Mouse (Mus musculus): Measurements from ENCODE around the gene Matn3. TPM values are rescaled to one million over a fixed set of nuclear protein-coding genes. Genes with fewer than 3 reads are reported as not detected.

Gene Matn3
- polyA plus RNA-seq, 1 experiment from 2014 or later, result 2.7 TPM

DNA sequence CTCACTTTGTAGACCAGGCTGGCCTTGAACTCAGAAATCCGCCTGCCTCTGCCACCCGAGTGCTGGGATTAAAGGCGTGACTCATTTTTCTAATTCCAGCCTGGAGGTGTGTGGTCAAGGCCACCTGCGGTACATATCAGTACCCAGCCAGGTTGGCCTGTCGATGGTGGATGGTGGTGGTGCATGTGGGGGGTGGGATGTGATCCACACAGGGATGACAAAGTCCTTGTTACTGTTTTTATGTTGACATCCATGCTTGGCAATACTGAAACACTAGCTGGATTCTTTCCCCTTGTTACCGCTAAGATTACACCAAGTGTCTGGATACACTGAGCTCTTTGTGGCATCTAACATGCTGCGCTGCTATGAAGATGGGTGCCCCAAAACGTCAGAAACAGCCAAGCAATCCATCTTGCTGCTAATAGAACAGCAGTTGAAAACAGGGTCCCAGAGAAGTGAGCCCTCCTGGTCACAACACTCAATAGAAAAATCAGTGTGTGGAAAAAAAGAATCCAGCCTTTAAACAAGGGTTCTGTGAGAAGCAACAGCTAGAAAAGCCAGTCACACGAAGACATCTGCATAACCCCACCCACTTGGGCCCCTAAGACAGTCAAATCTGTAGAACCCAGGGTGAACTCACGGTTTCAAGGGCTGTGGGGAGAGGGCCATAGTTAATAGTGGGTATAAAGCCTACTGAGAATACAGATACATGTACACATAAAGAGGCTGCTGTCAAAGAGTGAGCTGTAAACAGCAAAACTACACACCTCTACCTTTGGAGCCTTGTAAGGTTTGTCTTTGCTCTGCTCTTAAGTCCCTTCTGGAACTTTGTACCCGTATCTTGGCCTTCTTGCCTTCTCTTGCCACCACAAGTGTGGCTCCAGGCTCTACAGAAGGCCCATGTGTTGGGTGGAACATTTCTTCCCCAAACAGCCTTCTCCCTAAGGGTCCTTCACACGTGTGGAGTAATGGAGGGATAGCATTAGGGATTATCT, 7.4 kb upstream of the Matn3 start:
- Histone ChIP-seq H3K36me3 (peaks cover 41% of the 10 kb centered on the region), H3K4me3 (replicated peaks) (no peak overlapping the region), H3K9ac (replicated peaks) (no peak overlapping the region), H3K4me2 (no peak overlapping the region), H3K27ac (replicated peaks) (no peak overlapping the region), H3K4me1 (no peaks in the 10 kb centered on the region), H3K27me3 (replicated peaks) (no peaks in the 10 kb centered on the region), H3K9me3 (replicated peaks) (no peaks in the 10 kb centered on the region)
- 65% methylated on average over 12 of the region's 12 CpGs for WGBS
- ATAC-seq (ENCODE audit: low FRiP score), result no peak

DNA sequence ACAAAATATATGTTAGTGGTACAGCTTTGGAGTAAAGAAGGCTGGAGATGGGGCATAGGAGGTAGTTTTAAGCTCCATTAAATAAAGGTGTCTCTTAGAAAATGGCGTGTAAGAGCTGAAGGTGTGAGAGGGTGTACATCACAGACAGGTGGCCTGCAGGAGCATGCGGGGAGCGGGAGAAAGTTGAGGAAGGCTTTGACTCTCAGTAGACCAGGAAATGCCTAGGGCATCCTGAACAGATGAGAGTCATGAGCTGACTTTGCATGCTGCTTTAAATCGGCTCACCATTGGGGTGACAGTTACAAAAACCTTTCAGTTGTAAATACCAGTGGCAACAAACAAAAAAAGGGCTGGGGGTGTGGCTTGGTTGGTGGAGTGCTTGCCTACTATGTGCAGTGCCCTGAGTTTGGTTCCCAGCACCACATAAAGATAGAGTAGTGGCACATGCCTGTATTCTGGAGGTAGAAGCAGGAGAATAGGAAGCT, 6.6 kb upstream of the Matn3 start:
- 71% methylated on average over 4 of the region's 4 CpGs for WGBS
- no peak overlapping the region for H3K27ac ChIP-seq (replicated peaks)
- no peak overlapping the region for H3K4me3 ChIP-seq (replicated peaks)

DNA sequence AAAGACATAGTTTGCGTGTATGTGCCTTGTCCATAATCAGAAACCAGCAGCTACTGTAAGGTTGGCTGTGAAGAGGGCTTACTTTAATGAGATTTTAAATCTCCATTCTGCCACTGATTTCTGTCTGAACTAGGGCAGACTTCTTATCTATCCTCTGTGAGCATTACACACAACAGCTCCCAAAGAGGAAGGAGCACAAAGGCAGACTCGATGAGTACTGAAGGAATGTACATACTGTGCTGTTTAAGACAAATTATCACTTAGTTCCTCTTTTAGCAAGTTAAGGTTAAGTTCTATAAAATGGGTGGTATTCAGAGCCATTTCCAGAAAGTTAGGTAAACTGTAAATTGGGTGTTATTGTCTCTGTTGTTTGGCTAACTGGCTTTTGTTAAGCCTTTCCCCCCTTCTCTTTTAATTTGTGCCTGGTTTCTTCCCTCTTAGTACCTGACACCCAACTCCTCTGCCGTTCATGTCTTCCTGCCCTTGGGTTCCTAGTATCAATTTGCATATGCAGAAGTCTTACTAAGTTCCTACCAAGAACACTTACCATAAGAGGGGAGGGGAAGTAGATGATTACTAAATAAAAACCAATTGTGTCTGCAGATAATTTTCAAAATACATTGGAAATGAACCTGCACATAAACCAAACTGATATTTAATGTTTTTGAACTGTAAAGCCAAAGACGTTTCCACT, 5.9 kb upstream of the Matn3 start:
- Histone ChIP-seq H3K9me3 (replicated peaks) (no peaks in the 10 kb centered on the region), H3K27me3 (replicated peaks) (no peaks in the 10 kb centered on the region), H3K4me3 (replicated peaks) (no peak overlapping the region), H3K36me3 (peaks cover 26% of the 10 kb centered on the region), H3K4me2 (no peak overlapping the region), H3K9ac (replicated peaks) (no peak overlapping the region), H3K27ac (replicated peaks) (no peak overlapping the region), H3K4me1 (no peaks in the 10 kb centered on the region)
- 74% methylated on average over 4 of the region's 4 CpGs for WGBS
- no peak for ATAC-seq (ENCODE audit: low FRiP score)

More for the DNA sequence above, 6.6 kb upstream of the Matn3 start:
- Histone ChIP-seq H3K4me2 (no peak overlapping the region), H3K27me3 (replicated peaks) (no peaks in the 10 kb centered on the region), H3K4me1 (no peaks in the 10 kb centered on the region), H3K9ac (replicated peaks) (no peak overlapping the region), H3K9me3 (replicated peaks) (no peaks in the 10 kb centered on the region), H3K36me3 (peaks cover 33% of the 10 kb centered on the region)
- ATAC-seq (ENCODE audit: low FRiP score), result no peak

DNA sequence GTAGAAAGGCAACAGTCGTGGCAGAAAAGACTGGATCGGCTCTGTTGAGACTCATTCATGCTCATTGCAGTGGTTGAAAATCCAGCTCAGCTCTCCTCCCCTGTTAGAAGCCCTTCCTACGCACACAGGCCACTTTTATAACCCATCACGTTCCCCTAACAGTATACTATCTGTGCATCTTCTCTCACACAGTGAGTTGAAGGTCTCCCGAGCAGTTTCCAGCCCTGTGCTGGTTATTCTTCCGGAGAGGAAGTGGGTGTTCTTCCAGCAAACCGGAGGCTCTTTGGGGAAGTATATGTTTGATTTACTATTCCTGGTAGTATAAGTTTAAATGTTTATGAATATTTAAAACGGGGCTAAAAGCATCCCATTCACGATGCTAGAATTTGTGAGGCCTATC, 566 bp upstream of the Matn3 start:
- Histone ChIP-seq H3K4me1 (peaks cover 10% of the 10 kb centered on the region), H3K4me3 (replicated peaks) (peak overlapping the region; percentile 47; the same call in 1 of the 2 replicates), H3K9me3 (replicated peaks) (no peaks in the 10 kb centered on the region), H3K4me2 (peak overlapping the region; percentile 98), H3K27ac (replicated peaks) (no peak overlapping the region), H3K36me3 (no peaks in the 10 kb centered on the region), H3K9ac (replicated peaks) (0 out of 2 replicates have a peak overlapping the region, but pooled peaks have one; percentile 17), H3K27me3 (replicated peaks) (no peaks in the 10 kb centered on the region; the same call in 1 of the 2 replicates)
- no peak for ATAC-seq (ENCODE audit: low FRiP score)
- 51% methylated on average over 9 of the region's 9 CpGs for WGBS

DNA sequence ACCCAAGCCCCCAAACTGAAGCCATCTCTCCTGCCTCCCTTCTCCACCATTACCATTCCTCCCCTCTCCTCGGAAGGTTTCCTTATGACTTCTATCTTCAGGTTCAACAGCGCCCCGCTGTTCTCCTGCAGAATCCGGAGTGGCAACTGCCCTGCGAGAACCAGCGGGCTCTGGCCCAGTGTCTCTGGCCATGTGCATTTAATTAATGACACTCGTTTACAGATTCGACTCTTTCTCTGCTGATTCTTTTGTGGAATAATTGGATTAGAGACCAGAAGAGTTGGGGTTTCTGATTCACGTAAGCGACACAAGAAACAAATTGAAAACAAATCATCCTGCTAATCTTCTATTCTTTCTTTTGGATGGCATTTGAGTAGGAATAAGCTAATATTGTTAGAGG, 5.4 kb downstream of the Matn3 start:
- no peak overlapping the region for H3K9ac ChIP-seq (replicated peaks)
- no peak for ATAC-seq (ENCODE audit: low FRiP score)
- 83% methylated on average over 10 of the region's 10 CpGs for WGBS
- H3K4me3 ChIP-seq (replicated peaks), result no peak overlapping the region
- no peak overlapping the region for H3K27ac ChIP-seq (replicated peaks)
- no peaks in the 10 kb centered on the region; the same call in 1 of the 2 replicates for H3K27me3 ChIP-seq (replicated peaks)
- H3K36me3 ChIP-seq, result no peaks in the 10 kb centered on the region
- no peak overlapping the region for H3K4me2 ChIP-seq
- H3K9me3 ChIP-seq (replicated peaks), result no peaks in the 10 kb centered on the region
- H3K4me1 ChIP-seq, result peaks cover 3% of the 10 kb centered on the region

DNA sequence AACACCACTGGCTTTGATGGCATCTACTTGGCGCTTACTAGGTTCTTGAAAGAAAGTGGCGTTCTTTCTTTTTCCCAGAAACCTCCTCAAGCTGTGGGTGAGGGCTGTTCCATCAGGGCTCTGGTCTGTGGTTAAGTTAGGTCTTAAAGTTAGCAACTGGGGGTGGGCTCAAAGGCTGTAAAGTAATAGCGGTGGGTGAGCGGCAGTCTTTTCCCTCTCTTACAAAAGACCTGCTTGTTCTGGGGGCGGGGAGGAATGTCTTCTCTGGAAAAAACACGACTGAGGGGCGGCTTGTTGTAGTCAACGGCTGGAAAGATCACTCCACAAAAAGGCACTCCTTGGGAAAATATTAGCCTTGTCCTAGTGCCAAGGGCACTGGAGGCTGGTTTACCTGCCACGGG, 6.4 kb downstream of the Matn3 start:
- Histone ChIP-seq H3K4me3 (replicated peaks) (no peak overlapping the region), H3K27me3 (replicated peaks) (no peaks in the 10 kb centered on the region), H3K9me3 (replicated peaks) (no peaks in the 10 kb centered on the region), H3K4me2 (no peak overlapping the region), H3K4me1 (no peaks in the 10 kb centered on the region), H3K27ac (replicated peaks) (no peak overlapping the region), H3K36me3 (no peaks in the 10 kb centered on the region), H3K9ac (replicated peaks) (no peak overlapping the region)
- WGBS, result 25% methylated on average over 9 of the region's 9 CpGs
- no peak for ATAC-seq (ENCODE audit: low FRiP score)

DNA sequence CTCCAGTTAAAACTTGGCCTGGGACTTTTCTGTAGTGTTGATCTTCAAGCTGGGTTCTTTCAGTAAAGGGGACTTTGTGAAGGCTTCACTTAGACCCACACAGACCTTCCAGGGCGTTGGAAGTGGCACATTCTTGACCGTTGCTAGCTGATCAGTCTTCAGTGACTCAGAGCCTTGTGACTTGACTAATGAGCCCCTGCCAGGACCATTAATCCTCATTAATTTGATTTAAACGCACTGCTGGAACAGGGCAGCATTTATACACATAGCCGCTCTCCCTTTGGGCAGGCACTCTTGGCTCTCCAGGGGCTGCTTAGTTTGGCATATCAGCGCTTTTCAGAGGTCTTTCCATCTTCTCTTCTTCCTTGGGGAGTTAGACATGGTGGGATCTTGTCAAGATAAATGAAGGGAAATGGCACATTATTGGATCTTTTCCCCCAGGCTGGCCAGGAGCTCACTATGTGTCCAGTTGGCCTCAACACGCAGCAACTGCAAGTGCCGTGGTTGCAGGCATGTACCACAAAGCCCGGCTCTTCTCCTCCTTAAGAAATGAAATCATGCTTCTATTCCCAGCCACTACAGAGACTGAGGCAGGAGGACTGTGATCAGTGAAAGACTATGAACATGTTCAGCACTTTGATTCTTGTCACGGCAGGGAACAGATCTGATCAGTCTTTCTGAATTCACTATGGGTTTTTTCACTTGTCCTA, 14.0 kb downstream of the Matn3 start:
- Histone ChIP-seq H3K4me3 (replicated peaks) (no peak overlapping the region), H3K9ac (replicated peaks) (no peak overlapping the region), H3K4me1 (peaks cover 13% of the 10 kb centered on the region), H3K27ac (replicated peaks) (no peak overlapping the region), H3K4me2 (no peak overlapping the region), H3K36me3 (no peaks in the 10 kb centered on the region), H3K27me3 (replicated peaks) (no peaks in the 10 kb centered on the region), H3K9me3 (replicated peaks) (no peaks in the 10 kb centered on the region)
- 41% methylated on average over 9 of the region's 9 CpGs for WGBS
- ATAC-seq (ENCODE audit: low FRiP score), result peak; percentile 63; the same call in 1 of the 2 replicates

DNA sequence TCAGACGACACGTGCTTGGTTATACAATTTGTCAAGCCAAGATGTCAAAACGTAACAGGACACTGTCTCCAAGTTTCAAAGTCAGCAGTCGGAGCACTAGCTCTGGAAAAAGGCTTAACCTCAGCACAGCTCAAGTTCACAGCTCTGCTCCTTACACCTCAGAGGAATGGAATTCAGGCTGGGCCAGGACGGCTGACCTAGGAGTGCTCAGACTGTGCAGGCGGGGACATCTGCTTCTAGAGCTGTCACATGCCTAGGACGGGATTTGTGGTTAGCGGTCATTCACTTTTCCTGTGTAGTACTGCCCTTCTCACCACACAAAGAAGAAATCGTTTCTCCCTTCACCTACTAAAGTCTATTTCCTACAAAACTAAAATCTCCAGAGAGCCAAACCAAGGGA, 22.1 kb downstream of the Matn3 start:
- ATAC-seq (ENCODE audit: low FRiP score), result no peak
- no peak overlapping the region for H3K9ac ChIP-seq (replicated peaks)
- no peaks in the 10 kb centered on the region for H3K36me3 ChIP-seq
- H3K9me3 ChIP-seq (replicated peaks), result no peaks in the 10 kb centered on the region
- 50% methylated on average over 9 of the region's 9 CpGs for WGBS
- H3K27me3 ChIP-seq (replicated peaks), result no peaks in the 10 kb centered on the region
- H3K4me3 ChIP-seq (replicated peaks), result no peak overlapping the region
- H3K4me1 ChIP-seq, result peaks cover 11% of the 10 kb centered on the region
- no peak overlapping the region for H3K27ac ChIP-seq (replicated peaks)
- no peak overlapping the region for H3K4me2 ChIP-seq

DNA sequence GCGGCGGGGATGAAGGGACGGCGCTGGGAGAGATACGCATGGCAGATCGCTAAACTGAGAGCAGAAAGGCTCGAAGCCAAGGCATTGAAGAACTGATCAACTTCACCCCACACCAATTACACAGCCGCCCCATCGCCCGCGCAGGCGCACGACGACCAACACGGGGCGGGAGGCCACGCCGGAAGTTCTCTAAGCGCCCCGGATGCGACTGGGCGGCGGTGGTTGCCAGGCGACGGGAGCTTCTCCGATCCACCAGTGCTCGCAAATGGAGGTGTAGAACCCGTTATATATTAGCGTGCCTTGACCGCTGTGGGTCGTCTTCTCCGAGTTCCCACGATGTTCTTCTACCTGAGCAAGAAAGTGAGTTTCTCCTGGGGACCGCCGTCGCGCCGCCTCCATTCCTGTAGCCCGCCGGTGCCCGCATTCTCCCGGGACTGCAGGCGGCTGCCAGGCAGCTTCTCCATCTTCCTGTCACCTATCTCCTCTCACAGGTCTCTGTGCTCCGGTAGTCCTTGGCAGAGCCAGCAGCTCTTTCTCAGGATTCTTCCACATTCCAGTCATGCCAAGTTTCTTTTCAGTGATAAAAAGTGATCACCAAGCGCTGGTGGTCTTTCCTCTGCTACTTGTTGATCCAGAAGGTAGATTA, 26.2 kb downstream of the Matn3 start, which contains the start of gene Wdr35:
Gene Wdr35, plus strand, starts transcription at position 73 of the 646 bp plus-strand sequence.
- peak within 1 kb of the TSS; percentile 58 for H3K9ac ChIP-seq (replicated peaks)
- H3K4me2 ChIP-seq, result peak within 1 kb of the TSS; percentile 80
- no peaks in the 10 kb centered on the region for H3K9me3 ChIP-seq (replicated peaks)
- H3K27me3 ChIP-seq (replicated peaks), result no peaks in the 10 kb centered on the region
- under 1% methylated on average over 45 of the region's 45 CpGs for WGBS
- peaks cover 5% of the 10 kb centered on the region; the same call in 1 of the 2 replicates for H3K36me3 ChIP-seq
- H3K4me1 ChIP-seq, result peaks cover 25% of the 10 kb centered on the region
- H3K4me3 ChIP-seq (replicated peaks), result peak within 1 kb of the TSS; percentile 71
- H3K27ac ChIP-seq (replicated peaks), result peak within 1 kb of the TSS; percentile 86
- peak; percentile 98 for ATAC-seq (ENCODE audit: low FRiP score)

DNA sequence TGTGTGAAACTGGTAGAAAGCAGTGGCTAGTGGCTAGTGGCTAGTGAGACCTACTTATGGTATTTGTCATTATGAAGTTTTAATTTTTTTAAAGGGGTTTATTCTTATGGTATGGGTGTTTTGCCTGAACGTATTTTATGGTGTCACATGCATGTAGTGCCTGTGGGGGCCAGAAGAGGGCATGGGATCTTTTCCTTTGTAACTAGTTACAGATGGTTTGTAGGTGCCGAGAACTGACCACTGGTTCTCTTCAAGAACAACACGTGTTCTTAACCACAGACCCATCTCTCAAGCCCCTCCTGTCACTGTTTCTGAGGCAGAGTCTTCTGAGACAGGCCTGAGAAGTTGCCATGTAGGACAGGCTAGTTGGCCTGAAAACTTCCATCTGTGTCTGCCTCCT, 27.3 kb downstream of the Matn3 start:
- H3K27me3 ChIP-seq (replicated peaks), result no peaks in the 10 kb centered on the region
- H3K9ac ChIP-seq (replicated peaks), result no peak overlapping the region
- H3K27ac ChIP-seq (replicated peaks), result no peak overlapping the region
- no peak overlapping the region for H3K4me3 ChIP-seq (replicated peaks)
- ATAC-seq (ENCODE audit: low FRiP score), result no peak
- peak overlapping the region; percentile 80 for H3K4me2 ChIP-seq
- 89% methylated on average over 3 of the region's 3 CpGs for WGBS
- H3K4me1 ChIP-seq, result peaks cover 25% of the 10 kb centered on the region
- no peaks in the 10 kb centered on the region for H3K9me3 ChIP-seq (replicated peaks)
- peaks cover 11% of the 10 kb centered on the region for H3K36me3 ChIP-seq

DNA sequence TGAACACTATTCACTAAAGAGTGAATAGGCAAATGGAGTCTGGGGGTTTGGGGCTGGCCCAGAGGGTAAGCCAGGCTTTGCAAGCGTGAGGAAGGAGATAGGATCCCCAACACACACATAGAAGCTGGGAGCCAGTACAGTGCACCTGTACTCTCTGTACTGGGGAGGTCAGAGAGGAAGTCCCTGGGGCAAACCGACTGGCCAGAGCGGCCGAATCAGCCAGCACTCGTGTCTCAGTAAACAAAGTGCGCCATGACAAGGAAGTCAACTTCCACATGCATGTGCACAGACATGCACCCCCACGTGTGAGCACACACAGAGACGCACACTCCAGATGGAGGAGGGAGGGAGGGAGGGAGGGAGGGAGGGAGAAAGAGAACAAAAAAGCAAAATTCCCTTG, 45.5 kb downstream of the Matn3 start:
- H3K36me3 ChIP-seq, result peaks cover 11% of the 10 kb centered on the region; the same call in 1 of the 2 replicates
- H3K4me2 ChIP-seq, result no peak overlapping the region
- H3K9me3 ChIP-seq (replicated peaks), result no peaks in the 10 kb centered on the region
- H3K4me1 ChIP-seq, result no peaks in the 10 kb centered on the region
- no peak overlapping the region for H3K4me3 ChIP-seq (replicated peaks)
- WGBS, result 85% methylated on average over 8 of the region's 8 CpGs
- no peak overlapping the region for H3K27ac ChIP-seq (replicated peaks)
- H3K9ac ChIP-seq (replicated peaks), result no peak overlapping the region
- no peaks in the 10 kb centered on the region for H3K27me3 ChIP-seq (replicated peaks)
- ATAC-seq (ENCODE audit: low FRiP score), result no peak
